Mouse (Mus musculus) bone marrow, adult 2 months (tissue): ENCODE results near the gene Gm45521.

Experiments
- CTCF ChIP-seq: fragments of 200-500 bp; IDR thresholded peaks from 2 replicates; pipeline ENCODE4 v1.5.1; 2011; ENCODE audit warnings: low read length, control low read depth; ENCODE audit not compliant: control insufficient read depth, insufficient read depth
- POLR2A ChIP-seq: fragments of 200-500 bp; IDR thresholded peaks from 2 replicates; pipeline ENCODE4 v1.6.1; 2011; ENCODE audit warnings: low read depth, mild to moderate bottlenecking, control low read depth, low read length, borderline replicate concordance; ENCODE audit not compliant: control insufficient read depth

DNA sequence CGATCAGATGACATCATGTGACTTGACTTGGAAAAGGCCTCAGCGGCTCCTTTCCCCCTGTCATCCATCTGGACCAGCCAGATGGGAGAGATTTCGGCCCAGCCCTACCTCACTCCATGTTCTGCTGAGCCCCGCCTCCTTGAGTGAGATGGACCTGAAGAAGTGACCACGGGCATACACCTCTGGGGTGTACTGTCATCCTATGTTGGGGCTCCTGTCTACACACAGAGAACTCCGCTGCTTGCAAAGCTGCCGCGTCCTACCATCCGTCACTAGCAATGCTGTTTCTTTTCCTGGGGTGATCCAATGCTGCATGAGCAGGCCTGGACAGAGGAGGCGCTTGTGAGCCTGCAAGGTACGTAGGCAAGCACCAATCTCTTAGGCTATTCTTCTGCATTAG lies 3.5 kb downstream of the Gm45521 start:
- TF ChIP-seq CTCF: 0 out of 2 replicates have a peak, but pooled peaks have one; percentile 29
- no peak for TF ChIP-seq POLR2A
